Mouse (Mus musculus): Measurements from ENCODE around the gene Adam1a. TPM values are rescaled to one million over a fixed set of nuclear protein-coding genes. Genes with fewer than 3 reads are reported as not detected.

Adam1a gene
- polyA plus RNA-seq, 1 experiment = 18.9 TPM

- no peaks in the 10 kb centered on the region for H3K4me1 ChIP-seq (ENCODE audit: control insufficient read depth, insufficient read depth, low read length)
- no peak overlapping the region for H3K4me3 ChIP-seq (ENCODE audit: insufficient read depth, low read length)
- no peak overlapping the region for H3K27ac ChIP-seq (ENCODE audit: insufficient read depth, low read length)
- TF ChIP-seq POLR2A (IDR thresholded peaks at IDR 0.05; ENCODE audit: extremely low read depth, insufficient read depth, low read length) = no peak
- no peak for TF ChIP-seq CTCF (IDR thresholded peaks at IDR 0.05; ENCODE audit: extremely low read depth, insufficient read depth, low read length)
These were observed 70.7 kb downstream of the Adam1a start for GRCm38 (mm10) chr5:121474610-121475009.

- Histone ChIP-seq H3K4me3 (ENCODE audit: insufficient read depth, low read length) (no peak overlapping the region), H3K4me1 (ENCODE audit: control insufficient read depth, insufficient read depth, low read length) (no peaks in the 10 kb centered on the region), H3K27ac (ENCODE audit: insufficient read depth, low read length) (no peak overlapping the region)
- TF ChIP-seq CTCF (IDR thresholded peaks at IDR 0.05; ENCODE audit: extremely low read depth, insufficient read depth, low read length) (no peak), POLR2A (IDR thresholded peaks at IDR 0.05; ENCODE audit: extremely low read depth, insufficient read depth, low read length) (no peak)
These were observed 72.9 kb downstream of the Adam1a start for GRCm38 (mm10) chr5:121472411-121472810.

- no peak overlapping the region for H3K4me3 ChIP-seq (ENCODE audit: insufficient read depth, low read length)
- H3K27ac ChIP-seq (ENCODE audit: insufficient read depth, low read length) = no peak overlapping the region
- H3K4me1 ChIP-seq (ENCODE audit: control insufficient read depth, insufficient read depth, low read length) = no peaks in the 10 kb centered on the region
- TF ChIP-seq CTCF (IDR thresholded peaks at IDR 0.05; ENCODE audit: extremely low read depth, insufficient read depth, low read length) = no peak
- no peak for TF ChIP-seq POLR2A (IDR thresholded peaks at IDR 0.05; ENCODE audit: extremely low read depth, insufficient read depth, low read length)
These were observed 75.7 kb downstream of the Adam1a start for GRCm38 (mm10) chr5:121469566-121469965.

Other genes starting within 250 kb of the Adam1a start
- gene Trafd1, start 159.8 kb downstream of the Adam1a start, polyA plus RNA-seq (2012; rRNA removed) = 124 and 134 TPM in 2 replicates
- gene Naa25, start 147.5 kb downstream of the Adam1a start, polyA plus RNA-seq (2012; rRNA removed) = 21.6 TPM in 2 replicates
- gene Tmem116, start 93.6 kb downstream of the Adam1a start, polyA plus RNA-seq (2012; rRNA removed) = 6.8 and 10.7 TPM in 2 replicates
- 92.1 and 101 TPM in 2 replicates for gene Erp29, start 93.0 kb downstream of the Adam1a start, polyA plus RNA-seq (2012; rRNA removed)
- not detected in 2 replicates for gene Adam1b, start 42.0 kb downstream of the Adam1a start, polyA plus RNA-seq (2012; rRNA removed)
- 0.40 TPM in 1 of 2 replicates, not detected in the other for gene Gm42878, start within 50 bp of the Adam1a start, polyA plus RNA-seq (2012; rRNA removed)
- gene Mapkapk5, start 423 bp upstream of the Adam1a start, polyA plus RNA-seq (2012; rRNA removed) = 94.9 and 100 TPM in 2 replicates
- gene Aldh2, start 48.3 kb upstream of the Adam1a start, polyA plus RNA-seq (2012; rRNA removed) = 198 TPM in 2 replicates
- gene Acad12, start 73.5 kb upstream of the Adam1a start, polyA plus RNA-seq (2012; rRNA removed) = 4.5 and 5.1 TPM in 2 replicates
- gene Acad10, start 115.0 kb upstream of the Adam1a start, polyA plus RNA-seq (2012; rRNA removed) = 4.6 and 5.0 TPM in 2 replicates
- gene Brap, start 115.1 kb upstream of the Adam1a start, polyA plus RNA-seq (2012; rRNA removed) = 51.8 and 57.5 TPM in 2 replicates
- 136 and 139 TPM in 2 replicates for gene Atxn2, start 165.9 kb upstream of the Adam1a start, polyA plus RNA-seq (2012; rRNA removed)

Measured in cortical plate, adult 2 months (tissue).